Mouse (Mus musculus): ENCODE results near the gene Ism1. TPM values are rescaled to one million over a fixed set of nuclear protein-coding genes. Genes with fewer than 3 reads are reported as not detected.

Gene Ism1
- total RNA-seq, 2 experiments from 2014 or later, result 6.6 to 7.3 TPM

GRCm38 (mm10) chr2:139776644-139777043, 98.7 kb downstream of the Ism1 start:
- H3K4me3 ChIP-seq, result no peak overlapping the region
- intact Hi-C loops (cut with DNase I), result loop anchor here (5.0 kb wide), 1 partner anchor 191 kb away; no protein-coding TSS in a partner anchor
- DNase-seq (ENCODE audit: extremely low spot score in 1 of 2, low spot score in 2 of 2), result no peak
- H3K27ac ChIP-seq, result no peak overlapping the region
- no peak for TF ChIP-seq CTCF (IDR thresholded peaks at IDR 0.05)

GRCm38 (mm10) chr2:139778283-139778682, 100.3 kb downstream of the Ism1 start:
- intact Hi-C loops (cut with DNase I), result loop anchor here (5.0 kb wide), 1 partner anchor 189 kb away; no protein-coding TSS in a partner anchor
- no peak overlapping the region for H3K4me3 ChIP-seq
- no peak overlapping the region for H3K27ac ChIP-seq
- no peak for DNase-seq (ENCODE audit: extremely low spot score in 1 of 2, low spot score in 2 of 2)
- TF ChIP-seq CTCF (IDR thresholded peaks at IDR 0.05), result peak; percentile 63

GRCm38 (mm10) chr2:139783318-139783850, 105.4 kb downstream of the Ism1 start:
- H3K27ac ChIP-seq, result no peak overlapping the region
- TF ChIP-seq CTCF (IDR thresholded peaks at IDR 0.05), result no peak
- no peak for DNase-seq (ENCODE audit: extremely low spot score in 1 of 2, low spot score in 2 of 2)
- no peak overlapping the region for H3K4me3 ChIP-seq
- intact Hi-C loops (cut with DNase I), result no loop called here

GRCm38 (mm10) chr2:139784465-139784864, 106.5 kb downstream of the Ism1 start:
- no peak for TF ChIP-seq CTCF (IDR thresholded peaks at IDR 0.05)
- intact Hi-C loops (cut with DNase I), result no loop called here
- no peak for DNase-seq (ENCODE audit: extremely low spot score in 1 of 2, low spot score in 2 of 2)
- H3K27ac ChIP-seq, result no peak overlapping the region
- no peak overlapping the region for H3K4me3 ChIP-seq

- no peak for TF ChIP-seq CTCF (IDR thresholded peaks at IDR 0.05)
- DNase-seq (ENCODE audit: extremely low spot score in 1 of 2, low spot score in 2 of 2), result no peak
- Histone ChIP-seq H3K4me3 (no peak overlapping the region), H3K27ac (no peak overlapping the region)
- intact Hi-C loops (cut with DNase I), result no loop called here
Measured at GRCm38 (mm10) chr2:139784946-139785345, 107.0 kb downstream of the Ism1 start.

- TF ChIP-seq CTCF (IDR thresholded peaks at IDR 0.05), result no peak
- Histone ChIP-seq H3K4me3 (no peak overlapping the region), H3K27ac (no peak overlapping the region)
- intact Hi-C loops (cut with DNase I), result no loop called here
- DNase-seq (ENCODE audit: extremely low spot score in 1 of 2, low spot score in 2 of 2), result no peak
Measured at GRCm38 (mm10) chr2:139788658-139789057, 110.7 kb downstream of the Ism1 start.

GRCm38 (mm10) chr2:139792345-139793120, 114.6 kb downstream of the Ism1 start:
- intact Hi-C loops (cut with DNase I), result no loop called here
- DNase-seq (ENCODE audit: extremely low spot score in 1 of 2, low spot score in 2 of 2), result no peak
- no peak for TF ChIP-seq CTCF (IDR thresholded peaks at IDR 0.05)
- no peak overlapping the region for H3K27ac ChIP-seq
- H3K4me3 ChIP-seq, result no peak overlapping the region

- no peak overlapping the region for H3K4me3 ChIP-seq
- no peak overlapping the region for H3K27ac ChIP-seq
- no peak for DNase-seq (ENCODE audit: extremely low spot score in 1 of 2, low spot score in 2 of 2)
- intact Hi-C loops (cut with DNase I), result no loop called here
- no peak for TF ChIP-seq CTCF (IDR thresholded peaks at IDR 0.05)
Measured at GRCm38 (mm10) chr2:139804041-139804440, 126.1 kb downstream of the Ism1 start.

GRCm38 (mm10) chr2:139807887-139808286, 129.9 kb downstream of the Ism1 start:
- no peak overlapping the region for H3K4me3 ChIP-seq
- TF ChIP-seq CTCF (IDR thresholded peaks at IDR 0.05), result no peak
- intact Hi-C loops (cut with DNase I), result no loop called here
- DNase-seq (ENCODE audit: extremely low spot score in 1 of 2, low spot score in 2 of 2), result no peak
- H3K27ac ChIP-seq, result no peak overlapping the region

Other genes with a start within 250 kb of the Ism1 start
- gene Sptlc3, start 184.3 kb upstream of the Ism1 start, total RNA-seq (2021), result not detected